Mouse (Mus musculus): ENCODE measurements at regions not wholly inside any gene's neighbourhood (a gene's known extent, or its start where the extent isn't known, plus 50 kb on each side); places are given as distances from the start of the nearest gene placed in this dataset.

DNA sequence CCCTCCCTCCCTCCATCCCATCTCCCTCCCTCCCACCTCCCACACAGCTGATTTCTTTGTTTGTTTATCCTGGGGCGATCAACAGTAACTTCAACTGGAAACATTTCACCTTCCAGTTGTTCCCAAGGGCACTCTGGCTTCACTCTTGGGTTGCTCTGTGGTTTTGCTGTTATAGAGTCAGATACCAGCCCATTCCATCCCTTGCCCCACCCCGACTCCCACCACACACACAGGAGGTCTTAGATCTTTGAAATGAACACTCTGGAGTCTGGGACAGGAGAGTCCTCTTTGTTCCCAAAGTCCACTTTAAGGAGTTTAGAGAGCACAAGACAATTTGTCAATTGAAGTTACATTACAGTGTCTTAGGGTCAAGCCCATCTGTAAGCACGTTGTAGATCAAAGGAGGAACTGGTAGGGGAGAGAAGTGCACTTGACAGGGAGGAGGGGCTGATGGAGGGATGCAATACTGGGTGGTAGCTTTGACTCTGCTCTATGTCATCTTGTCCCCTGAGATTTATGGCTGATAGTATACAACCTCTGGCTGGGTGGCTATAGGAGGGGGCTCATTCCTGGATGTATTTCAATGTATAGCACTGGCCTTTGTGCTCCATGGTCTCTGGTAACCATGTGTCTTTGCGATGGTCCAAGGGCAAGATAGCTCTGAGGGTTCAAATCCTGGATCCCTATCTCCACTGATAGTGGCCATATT lies 313.9 kb downstream of the Glrx3 start:
- DNase-seq: no peak

DNA sequence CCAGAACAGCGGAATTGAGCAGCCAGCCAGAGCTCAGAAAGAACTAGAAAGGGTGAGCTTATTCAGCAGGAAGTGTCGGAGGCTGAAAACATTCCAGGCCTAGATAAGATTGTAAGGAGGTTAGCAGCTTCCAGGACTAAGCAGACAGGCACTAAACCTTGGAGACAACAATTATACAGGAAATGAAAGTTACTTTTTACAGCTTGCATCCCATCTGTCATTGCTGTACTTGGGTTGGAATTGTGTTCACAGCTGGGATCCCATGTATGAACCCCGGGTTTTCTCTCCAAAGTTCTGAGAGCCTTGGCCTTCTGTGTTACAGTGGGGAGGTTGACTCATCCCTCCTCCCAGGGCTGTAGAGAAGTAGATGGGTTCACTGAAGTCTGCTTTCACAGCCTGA lies 328.5 kb downstream of the Glrx3 start:
- no peak for DNase-seq

DNA sequence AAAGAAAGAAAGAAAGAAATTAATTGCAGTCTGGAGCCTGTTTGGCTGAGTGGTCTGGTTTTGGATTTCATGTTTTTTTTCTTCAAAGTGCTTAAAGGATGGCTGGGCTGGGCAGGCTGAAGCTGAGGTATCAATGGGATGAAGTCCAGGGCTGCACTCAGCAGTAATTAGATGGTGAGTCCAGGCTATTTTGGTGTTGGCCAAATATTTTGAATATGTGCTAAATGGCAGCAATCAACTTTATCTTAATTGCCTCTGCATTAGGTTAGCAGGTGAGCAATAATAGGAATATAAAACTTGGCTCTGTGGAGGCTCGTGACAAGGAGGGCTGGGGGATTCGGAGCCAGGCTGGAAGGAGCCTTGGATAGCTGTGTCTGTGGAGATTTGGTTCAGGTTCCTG lies 329.3 kb downstream of the Glrx3 start:
- no peak for DNase-seq

DNA sequence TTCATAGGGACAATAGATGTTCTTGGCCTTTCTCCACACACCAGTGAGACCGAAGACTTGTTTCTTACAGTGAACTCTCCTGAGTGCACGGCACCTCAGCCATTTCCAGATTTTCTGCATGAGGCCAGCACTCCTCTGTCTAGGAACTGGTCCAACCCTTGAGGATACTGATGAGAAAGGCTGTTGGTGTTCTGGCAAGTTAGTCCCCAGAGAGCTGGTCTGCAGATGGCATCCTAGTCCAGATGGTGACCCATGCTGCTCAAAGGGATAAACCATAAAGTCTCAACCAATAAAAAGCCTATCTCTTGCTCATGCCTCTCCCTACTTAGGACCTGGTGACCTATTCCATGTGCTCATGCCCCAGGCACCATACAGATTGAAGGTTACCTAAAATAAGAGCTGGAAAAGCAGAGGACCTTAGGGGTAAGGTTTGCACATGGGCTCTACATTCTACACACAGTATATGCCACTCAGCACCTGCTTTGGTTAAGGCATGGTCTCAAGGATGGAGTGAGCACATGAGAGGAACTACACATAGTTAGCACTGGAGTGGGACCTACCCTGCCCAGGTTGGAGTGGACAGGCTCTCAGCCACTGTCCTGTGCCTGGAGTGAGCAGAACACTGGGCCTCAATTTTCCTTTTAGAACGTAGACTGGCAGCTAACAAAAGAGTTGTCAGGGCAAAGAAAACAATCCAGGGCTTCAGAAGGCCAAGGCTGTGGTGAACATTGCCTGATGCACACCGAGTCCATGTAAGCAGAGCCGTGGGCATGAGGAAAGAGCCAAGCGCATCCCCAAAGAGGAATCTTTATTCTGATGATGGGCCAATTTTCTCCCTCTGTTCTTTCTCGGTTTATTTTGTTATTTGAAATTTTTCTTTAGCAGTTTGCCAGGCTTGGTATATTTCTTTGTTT lies 335.9 kb downstream of the Glrx3 start:
- peak in 1 of 2 experiments; percentile 11 for DNase-seq

DNA sequence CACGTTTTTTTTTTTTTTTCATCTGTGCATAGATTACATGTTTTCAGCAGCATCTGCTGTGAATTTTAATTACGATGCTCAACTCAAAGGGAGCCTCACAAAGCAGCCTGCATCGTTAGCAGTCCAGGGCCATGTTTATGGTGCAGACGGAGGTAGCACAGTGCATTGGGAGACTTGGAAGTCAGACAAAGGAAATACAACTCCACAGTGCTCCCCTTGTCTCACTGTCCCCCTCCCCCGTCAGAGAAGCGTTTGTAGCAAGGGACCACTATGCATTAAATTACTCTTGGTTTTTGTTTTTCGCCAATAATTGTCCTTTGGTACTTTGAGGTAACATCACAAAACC lies 336.5 kb downstream of the Glrx3 start:
- no peak for DNase-seq

DNA sequence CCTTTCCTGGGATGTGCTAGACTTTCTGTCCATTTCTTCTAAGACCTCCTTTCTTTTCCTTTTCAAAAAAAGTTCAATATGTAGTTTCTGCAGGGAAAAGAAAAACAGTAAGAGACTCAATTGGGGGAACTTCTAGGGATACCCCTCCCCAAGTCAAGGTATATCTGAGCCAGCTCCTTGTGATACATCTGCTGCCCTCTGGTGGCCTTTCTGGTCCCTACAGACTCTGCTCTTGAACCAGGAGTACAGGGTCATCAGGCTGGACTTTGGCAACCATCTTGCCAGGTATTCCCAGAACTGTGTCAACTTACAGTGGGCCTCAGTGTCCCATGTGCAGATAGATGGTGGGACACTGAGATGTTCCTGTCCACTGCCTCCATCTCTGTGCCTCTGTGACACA lies 346.5 kb downstream of the Glrx3 start:
- peak; percentile 63 to 73 for DNase-seq

DNA sequence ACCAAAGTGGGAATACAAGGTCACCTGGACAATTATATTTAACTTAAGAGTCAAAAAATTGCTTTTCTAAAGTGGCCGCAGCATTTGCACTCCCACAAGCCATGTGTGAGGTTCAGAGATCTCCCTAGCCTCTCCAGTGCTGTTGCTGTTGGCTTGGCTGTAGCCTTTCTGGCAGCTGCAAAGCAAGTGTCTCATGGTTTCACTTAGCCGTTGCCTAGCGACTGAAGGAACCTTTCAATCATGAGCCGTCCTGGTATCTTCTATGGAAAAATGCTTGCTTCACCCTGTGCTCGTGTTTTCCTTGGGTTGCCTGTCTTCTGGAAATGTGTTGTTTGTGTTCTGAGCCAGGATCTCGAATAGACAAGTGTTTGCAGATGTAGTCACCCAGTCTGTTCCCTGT lies 367.9 kb downstream of the Glrx3 start:
- peak; percentile 27 to 40 for DNase-seq

DNA sequence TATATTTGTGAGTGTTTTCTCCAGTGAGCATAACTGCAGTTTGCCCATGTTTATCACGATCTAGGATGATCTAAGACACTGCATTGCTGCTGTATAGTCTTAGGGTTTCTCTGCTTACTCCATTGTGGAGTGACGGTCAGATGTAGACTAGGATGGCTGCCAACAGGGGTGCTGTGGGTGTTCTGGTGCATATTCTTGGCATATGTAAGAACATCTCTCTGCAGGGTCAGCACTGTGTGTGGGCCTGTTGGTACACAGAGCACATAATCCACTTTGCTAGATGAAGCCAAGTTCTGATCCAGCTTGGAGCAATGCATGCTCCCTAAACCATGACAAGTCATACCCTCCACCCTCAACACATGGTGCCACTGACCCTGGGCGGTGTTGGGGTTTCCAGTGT lies 375.4 kb downstream of the Glrx3 start:
- DNase-seq: no peak

DNA sequence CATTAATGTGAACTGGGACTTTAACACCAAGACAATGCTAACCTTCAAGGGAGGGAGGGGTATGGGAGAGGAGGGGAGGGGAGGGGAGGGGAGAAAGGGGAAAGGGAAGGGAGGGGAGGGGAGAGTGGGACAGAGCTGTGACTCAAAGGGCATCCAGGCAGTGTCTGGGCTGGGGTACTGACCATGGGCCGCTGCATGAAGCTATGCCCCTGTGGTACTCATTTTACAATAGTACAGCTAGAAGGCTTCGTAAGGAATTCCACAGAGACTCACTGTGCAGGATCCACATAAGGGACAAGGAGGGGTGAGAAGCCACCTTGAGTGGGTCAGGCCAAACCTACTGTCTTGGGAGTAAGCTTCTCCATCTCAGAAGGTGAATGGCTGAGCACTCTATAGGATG lies 403.1 kb downstream of the Glrx3 start:
- no peak for DNase-seq

DNA sequence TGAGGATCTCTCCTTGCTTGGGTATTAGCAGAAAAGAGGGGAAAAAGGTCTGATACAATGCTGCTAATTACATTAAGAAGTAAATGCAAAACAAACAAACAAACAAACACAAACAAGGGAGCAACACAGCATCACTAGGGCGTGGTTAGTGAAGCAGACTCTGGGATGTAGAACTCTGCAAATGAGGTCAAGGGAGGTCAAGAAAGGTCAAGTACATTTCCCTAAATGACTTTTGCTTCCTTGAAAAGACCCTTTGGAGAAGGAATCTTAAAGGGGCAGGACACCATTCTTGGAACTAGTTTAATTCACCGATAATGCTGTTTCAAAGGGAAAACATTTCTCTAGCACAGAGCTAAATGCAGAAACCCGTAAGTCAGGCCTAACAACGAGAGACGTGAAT lies 403.6 kb downstream of the Glrx3 start:
- no peak for DNase-seq

DNA sequence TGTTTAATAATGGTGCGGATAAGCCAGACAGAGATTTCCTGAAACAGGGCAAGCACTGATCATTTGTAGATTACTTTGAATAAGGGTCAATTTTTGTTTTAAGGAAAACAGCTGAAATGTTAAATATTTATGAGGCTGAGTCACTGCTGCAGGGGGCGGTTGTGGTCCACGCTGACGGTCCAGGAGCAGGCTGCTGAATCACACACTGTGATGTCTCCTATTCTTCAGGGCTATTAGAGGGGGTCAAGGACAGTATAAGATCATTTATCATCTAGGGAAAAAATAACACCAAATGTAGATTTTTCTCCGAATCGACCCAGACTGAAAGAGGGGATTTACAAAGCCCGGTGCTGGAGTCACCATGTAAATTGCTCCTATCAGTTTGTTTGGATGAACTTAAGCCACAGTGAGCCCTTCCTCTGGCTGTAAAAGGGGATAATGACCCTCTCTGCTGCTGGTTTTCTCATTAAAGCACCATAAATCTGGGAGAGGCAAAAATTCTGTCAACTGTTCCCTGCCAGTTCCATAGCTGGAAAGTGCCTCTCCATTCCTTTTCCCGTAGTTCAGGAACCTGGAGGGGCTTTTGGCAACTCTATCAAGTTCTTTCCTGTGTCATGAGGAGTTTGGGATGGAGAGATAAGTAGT lies 404.2 kb downstream of the Glrx3 start:
- DNase-seq: no peak

DNA sequence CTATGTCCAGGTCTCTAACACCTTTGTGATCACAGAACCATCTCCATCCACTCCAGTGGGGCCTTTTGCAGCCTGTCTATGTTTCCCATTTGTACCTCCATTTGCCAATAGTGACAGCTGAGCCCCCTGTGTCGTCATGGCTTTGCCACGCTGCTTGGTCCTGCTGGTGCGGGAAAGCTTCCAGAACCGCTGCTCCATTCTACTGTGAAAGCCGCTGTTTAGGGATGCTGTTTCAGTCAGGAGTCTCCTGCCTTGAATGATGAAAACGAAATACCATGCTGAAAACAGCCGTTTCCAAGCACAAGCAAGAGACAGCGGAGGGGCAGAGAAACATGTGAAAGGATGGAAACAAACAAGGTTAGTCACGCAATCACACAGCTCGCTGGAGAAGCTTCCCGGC lies 410.4 kb downstream of the Glrx3 start:
- peak; percentile 83 to 86 for DNase-seq

DNA sequence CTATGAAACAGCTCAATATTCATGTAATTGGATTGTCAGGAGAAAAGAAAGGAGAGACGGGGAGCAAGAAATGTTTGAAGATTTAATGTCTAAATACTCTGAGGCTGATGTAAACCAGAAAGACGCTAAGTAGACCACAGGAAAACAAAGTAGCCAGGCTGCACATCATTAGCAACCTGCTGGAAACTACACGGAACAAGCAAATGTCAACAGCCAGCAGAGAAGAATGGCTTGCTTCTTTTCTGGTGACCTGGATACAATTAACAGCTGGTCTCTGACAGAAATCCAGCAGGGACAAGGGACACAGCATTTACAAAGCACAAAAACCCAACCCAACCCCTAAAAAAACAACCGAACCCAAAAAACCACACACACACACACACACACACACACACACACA lies 413.6 kb downstream of the Glrx3 start:
- DNase-seq: no peak

DNA sequence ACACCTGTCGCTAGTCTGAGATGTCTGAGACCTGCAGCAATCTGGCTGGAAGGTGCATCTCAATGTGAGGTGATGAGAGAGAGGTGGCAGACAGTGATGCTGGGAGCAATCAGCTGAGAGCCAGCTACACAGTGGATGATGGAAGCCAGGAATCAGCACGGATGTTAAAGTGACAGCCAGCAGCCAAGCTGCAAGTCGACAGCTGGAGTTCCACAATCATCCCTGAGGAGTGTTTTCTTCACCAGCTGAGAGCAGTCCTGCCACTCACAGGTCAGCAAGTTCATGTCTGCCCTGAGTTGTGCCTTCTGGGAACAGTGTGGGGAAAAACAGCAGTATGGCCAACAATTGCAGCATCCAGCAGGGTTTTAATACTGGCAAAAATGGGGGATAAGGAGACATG lies 422.3 kb downstream of the Glrx3 start:
- no peak for DNase-seq

DNA sequence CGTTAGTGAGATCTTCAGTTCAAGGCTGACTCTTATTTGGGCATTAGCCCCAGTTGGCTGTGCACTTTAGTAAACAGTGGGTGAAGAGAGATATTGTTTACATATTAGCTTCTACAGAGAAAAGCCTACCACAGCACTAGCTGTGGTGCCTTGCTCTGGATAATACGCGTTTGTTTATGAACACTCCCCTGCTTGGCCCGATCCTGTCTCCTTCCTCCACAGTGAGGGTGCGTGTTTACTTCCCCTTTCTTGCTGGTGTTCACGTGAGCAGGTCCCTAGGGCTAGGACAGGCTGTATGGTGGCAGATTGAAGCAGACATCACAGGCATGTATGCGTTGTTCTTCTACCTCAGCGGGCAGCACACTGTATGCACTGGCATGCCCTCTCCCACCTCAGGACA lies 423.1 kb downstream of the Glrx3 start:
- DNase-seq: no peak

DNA sequence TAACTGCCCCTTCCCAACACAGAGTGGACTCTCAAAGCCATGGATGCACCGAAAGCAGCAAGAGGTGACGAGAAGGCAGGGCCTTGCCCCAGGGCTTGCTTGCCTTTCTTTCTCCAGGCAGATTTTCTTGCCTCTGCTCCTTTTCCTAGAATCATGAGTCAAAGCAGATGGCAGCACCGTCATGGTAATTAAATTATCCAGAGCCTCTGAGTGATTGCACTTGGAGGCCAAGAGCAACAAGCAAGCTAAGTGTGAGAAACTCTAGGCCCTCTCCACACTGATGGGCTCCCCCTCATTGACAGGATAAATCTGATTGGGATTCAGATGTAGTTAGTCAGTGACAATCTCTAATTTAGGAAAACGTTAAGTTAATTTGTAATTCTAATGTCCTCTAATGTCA lies 427.5 kb downstream of the Glrx3 start:
- peak; percentile 37 to 56 for DNase-seq

DNA sequence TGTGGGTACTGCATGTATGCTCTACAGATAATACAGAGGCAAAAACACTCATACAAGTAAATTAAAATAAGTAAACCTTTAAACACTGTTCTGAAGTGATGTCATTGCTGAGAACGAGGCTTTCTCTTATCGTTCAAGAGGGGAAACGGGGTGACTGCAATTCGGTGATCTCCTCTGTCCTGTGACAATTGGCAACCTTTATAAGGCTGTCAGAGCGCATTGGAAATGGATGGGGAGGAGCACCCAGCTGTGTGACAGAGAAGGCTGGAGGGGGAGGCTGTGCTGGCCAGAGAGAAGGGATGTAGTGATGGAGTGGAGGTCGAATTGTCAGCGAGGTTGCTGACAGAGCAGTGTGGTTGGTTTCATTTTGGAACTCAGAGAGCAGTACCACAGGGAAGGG lies 428.0 kb downstream of the Glrx3 start:
- no peak for DNase-seq

DNA sequence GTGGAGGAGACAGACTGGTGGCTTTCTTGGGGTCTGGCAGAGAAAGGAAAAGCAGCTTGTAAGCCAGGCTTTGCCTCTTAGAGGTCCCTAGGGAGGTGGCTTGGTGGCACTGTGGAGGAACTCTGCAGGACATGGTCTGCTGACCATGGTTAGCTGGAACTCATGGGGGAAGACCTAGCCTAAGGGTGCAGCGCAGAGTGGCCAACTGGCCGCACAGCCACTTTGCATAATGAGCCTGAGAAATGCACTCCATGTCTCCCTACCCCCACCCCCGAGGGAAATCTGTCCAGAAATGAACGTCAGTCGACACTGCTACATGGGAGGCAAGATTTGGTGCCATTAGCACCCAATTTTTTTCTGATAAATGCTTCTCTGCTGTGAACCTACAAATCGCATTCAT lies 429.5 kb downstream of the Glrx3 start:
- DNase-seq: no peak

DNA sequence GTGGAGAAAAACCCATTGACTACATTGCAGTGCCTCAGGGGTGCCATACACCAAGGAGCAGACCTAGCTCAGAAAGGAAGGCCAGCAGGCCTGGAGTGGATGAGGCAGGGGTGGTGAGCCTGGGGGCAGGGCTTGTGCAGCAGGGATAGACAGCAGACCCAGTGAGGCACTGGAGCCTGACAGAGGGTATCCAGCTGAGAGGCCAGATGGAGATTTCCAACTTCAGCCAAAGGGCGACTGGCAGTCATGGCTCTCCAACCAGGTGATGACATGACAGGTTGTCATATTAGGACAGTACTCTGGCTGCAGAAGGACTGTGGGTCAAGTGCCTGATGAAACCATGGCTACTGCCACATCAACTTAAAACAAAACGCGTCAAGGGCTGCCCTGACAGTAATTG lies 431.1 kb downstream of the Glrx3 start:
- peak; percentile 59 to 77 for DNase-seq

DNA sequence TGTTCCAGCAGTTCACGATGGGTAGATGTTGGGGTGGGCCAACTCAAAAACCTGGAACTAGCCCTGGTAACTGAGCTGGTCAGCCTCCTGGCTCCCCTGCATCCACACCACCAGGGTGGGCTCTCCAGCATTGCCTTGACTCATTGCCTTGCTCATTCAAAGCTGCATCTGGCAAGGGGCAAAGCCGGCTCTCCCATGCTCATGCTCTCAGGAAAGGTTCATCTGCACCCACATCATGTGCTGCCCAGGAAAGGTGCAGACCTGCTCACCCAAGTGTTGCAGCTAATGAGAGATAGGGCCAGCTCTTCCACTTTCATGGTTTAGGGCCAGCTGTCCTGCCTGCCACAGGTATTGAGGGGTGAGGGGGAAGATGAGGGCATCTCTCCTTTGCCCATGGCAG lies 437.9 kb downstream of the Glrx3 start:
- DNase-seq: no peak

DNA sequence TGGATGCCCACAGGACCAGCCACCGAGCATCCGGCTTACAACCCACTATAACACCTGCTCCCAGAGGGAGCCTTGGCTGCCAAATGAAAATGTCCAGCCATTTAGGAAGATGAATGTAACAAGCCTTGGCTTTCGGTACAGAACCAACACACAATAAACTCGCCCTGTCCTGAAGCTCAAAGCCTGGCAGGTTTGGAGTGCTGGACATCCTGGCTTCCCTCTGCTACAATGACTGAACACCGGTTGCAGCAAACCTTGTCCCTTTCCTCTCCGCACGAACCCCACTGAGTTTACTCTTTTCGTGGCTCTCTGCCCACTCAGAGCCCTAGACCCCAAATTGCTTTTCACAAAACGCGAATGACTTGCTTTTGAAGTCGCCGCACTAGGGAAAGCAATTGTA lies 441.9 kb downstream of the Glrx3 start:
- DNase-seq: peak; percentile 44 to 68

DNA sequence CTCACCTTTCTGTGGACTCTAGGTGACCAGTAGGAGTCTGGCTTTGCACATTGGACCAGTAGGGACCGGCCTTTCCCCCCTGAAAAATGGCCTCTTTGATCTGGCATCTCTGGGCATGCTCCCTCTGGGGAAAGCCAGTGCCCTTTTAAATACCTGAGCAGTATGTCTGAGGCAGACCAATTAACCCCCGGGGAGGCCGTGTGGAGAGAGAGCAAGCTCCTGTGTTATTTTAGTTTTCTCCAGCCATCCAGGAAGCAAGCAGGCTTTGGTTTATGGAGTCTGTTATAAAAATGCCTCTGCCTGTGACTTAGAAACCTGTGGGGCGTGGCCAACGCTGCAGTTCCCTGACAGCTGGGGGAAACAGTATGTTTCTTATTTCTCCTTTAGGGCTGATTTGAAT lies 445.5 kb downstream of the Glrx3 start:
- DNase-seq: no peak

DNA sequence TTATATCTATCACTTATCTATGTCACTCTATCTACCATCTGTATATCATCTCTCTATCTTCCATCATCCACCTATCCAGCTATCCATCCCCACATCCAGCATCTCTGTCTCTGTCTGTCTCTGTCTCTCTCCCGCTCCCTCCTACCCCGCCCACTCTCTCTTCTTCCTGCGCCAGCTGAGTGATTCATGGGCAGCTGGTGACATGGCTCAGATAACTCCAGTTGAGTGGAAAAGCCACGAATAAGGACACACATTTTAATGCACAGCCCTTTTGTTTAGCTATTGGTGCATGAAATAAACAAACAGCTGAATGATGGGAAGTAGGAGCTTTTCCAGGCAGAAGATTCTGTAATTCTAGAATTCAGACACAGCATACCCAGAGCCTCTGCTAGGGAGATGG lies 446.3 kb downstream of the Glrx3 start:
- no peak for DNase-seq

DNA sequence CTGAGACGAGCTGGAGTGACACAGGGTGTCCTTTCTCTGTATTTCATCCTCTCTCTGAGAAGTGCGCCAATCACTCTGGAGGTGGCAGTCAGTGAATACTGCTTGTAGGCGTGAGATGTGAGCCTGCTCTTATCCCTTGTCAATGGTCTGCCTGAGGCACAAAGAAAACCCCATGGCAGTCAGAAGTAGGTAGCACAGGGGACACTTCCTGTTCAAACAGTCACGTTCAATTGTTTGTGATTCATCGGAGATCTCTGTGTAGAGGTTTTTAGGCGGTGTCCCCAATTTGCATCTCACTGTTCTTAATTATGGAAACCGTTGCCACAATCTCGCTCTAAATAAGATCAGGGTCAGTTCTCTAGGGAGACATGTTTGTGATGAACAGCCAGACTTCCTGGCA lies 447.7 kb downstream of the Glrx3 start:
- no peak for DNase-seq
